Mouse (Mus musculus) hindbrain, embryonic 13.5 days (tissue): ENCODE measurements around the gene Sema7a. TPM values are rescaled to one million over a fixed set of nuclear protein-coding genes. Genes with fewer than 3 reads are reported as not detected.

Experiments
- ATAC-seq: fragments of 200-750 bp; cut with Nextera tagmentation; 2 replicates; pipeline ENCODE4 v1.8.0; 2017; ENCODE audit warnings: moderate TSS enrichment; ENCODE audit not compliant: low FRiP score
- H3K27ac ChIP-seq: fragments of 300-500 bp; sonication (generic); 2 replicates; pipeline ENCODE4 v1.5.1; 2015; ENCODE audit warnings: inconsistent platforms, mild to moderate bottlenecking, moderate library complexity
- H3K27me3 ChIP-seq: fragments of 300-500 bp; sonication (generic); 2 replicates; pipeline ENCODE4 v1.6.1; 2015; ENCODE audit warnings: mild to moderate bottlenecking, inconsistent platforms
- H3K36me3 ChIP-seq: fragments of 300-500 bp; sonication (generic); 2 replicates; pipeline ENCODE4 v1.6.1; 2015; ENCODE audit warnings: mild to moderate bottlenecking, inconsistent platforms
- H3K4me1 ChIP-seq: fragments of 300-500 bp; sonication (generic); replicated peaks from 2 replicates; pipeline ENCODE4 v1.6.1; 2015; ENCODE audit warnings: inconsistent platforms
- H3K4me2 ChIP-seq: fragments of 300-500 bp; sonication (generic); 2 replicates; pipeline ENCODE4 v1.6.1; 2015; ENCODE audit warnings: inconsistent platforms, mild to moderate bottlenecking, moderate library complexity
- H3K4me3 ChIP-seq: fragments of 300-500 bp; sonication (generic); 2 replicates; pipeline ENCODE4 v1.5.1; 2015; ENCODE audit warnings: mild to moderate bottlenecking, inconsistent platforms
- H3K9ac ChIP-seq: fragments of 300-500 bp; sonication (generic); 2 replicates; pipeline ENCODE4 v1.6.1; 2015; ENCODE audit warnings: mild to moderate bottlenecking, inconsistent platforms
- H3K9me3 ChIP-seq: fragments of 300-500 bp; sonication (generic); 2 replicates; pipeline ENCODE4 v1.6.1; 2016; ENCODE audit warnings: inconsistent platforms
- WGBS: fragments of 180-500 bp; shearing (Covaris S2); methylation state at CpG from one replicate; pipeline ENCODE4 v1.1.7; 2015; 5-methylcytosine and 5-hydroxymethylcytosine counted together
- polyA plus RNA-seq: library from polyadenylated mRNA; unstranded; fragments of >200 nt; fragmentation: Nextera tagmentation; extraction: Ambion mirVana; gene quantifications from 2 replicates; pipeline ENCODE4 v1.2.1, GENCODE M21; 2015

Sema7a gene
- polyA plus RNA-seq, 1 experiment from 2014 or later, result 4.2 TPM

GRCm38 (mm10) chr9:57975200-57975821 is 35.4 kb downstream of the Sema7a start:
- no peak overlapping the region for H3K9ac ChIP-seq
- no peak overlapping the region for H3K27ac ChIP-seq
- no peaks in the 10 kb centered on the region for H3K9me3 ChIP-seq
- no peaks in the 10 kb centered on the region for H3K27me3 ChIP-seq
- no peak for ATAC-seq
- 84% methylated on average over 5 of the region's 5 CpGs for WGBS
- no peak overlapping the region for H3K4me3 ChIP-seq
- H3K36me3 ChIP-seq, result no peaks in the 10 kb centered on the region
- H3K4me1 ChIP-seq, result peaks cover 11% of the 10 kb centered on the region; the same call in 1 of the 2 replicates
- no peak overlapping the region for H3K4me2 ChIP-seq

- H3K27ac ChIP-seq, result no peak overlapping the region
- H3K9me3 ChIP-seq, result no peaks in the 10 kb centered on the region
- WGBS, result 86% methylated on average over 6 of the region's 6 CpGs
- no peak overlapping the region for H3K4me3 ChIP-seq
- H3K27me3 ChIP-seq, result no peaks in the 10 kb centered on the region
- H3K4me2 ChIP-seq, result no peak overlapping the region
- H3K9ac ChIP-seq, result no peak overlapping the region
- ATAC-seq, result no peak
- H3K4me1 ChIP-seq, result 0 out of 2 replicates have a peak, but pooled peaks cover 6% of the 10 kb centered on the region
- no peaks in the 10 kb centered on the region for H3K36me3 ChIP-seq
Observed at GRCm38 (mm10) chr9:57978025-57978424, 38.1 kb downstream of the Sema7a start.

DNA sequence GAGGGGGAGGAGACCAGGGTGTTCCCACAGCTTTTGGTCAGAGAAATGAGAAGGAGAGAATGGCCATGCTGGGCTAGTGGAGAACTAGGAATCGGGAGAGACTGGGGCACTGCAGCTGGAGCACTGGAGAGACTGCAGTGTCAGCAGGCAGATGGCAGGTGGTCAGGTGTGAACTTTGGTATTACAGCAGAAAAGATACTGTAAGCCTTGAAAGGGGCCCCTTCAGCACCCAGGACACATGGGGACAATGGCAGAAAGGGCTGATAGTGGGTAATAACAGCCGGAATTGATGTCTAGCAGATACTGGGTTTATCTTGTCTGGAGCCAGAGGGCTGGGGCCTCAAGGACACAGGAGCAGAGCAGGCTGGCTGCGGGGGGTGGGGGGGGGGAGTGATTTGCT is 38.9 kb downstream of the Sema7a start:
- ATAC-seq, result no peak
- Histone ChIP-seq H3K9me3 (no peaks in the 10 kb centered on the region), H3K27ac (no peak overlapping the region), H3K4me2 (no peak overlapping the region), H3K27me3 (no peaks in the 10 kb centered on the region), H3K36me3 (no peaks in the 10 kb centered on the region), H3K9ac (no peak overlapping the region), H3K4me1 (no peaks in the 10 kb centered on the region), H3K4me3 (no peak overlapping the region)
- whole genome bisulfite sequencing, result 79% methylated on average over 3 of the region's 3 CpGs

- Histone ChIP-seq H3K4me1 (no peaks in the 10 kb centered on the region), H3K36me3 (no peaks in the 10 kb centered on the region), H3K27ac (no peak overlapping the region), H3K27me3 (no peaks in the 10 kb centered on the region), H3K4me2 (no peak overlapping the region), H3K9me3 (no peaks in the 10 kb centered on the region), H3K9ac (no peak overlapping the region), H3K4me3 (no peak overlapping the region)
- ATAC-seq, result no peak
- 84% methylated on average over 10 of the region's 10 CpGs for WGBS
Observed at GRCm38 (mm10) chr9:57980570-57980969, 40.7 kb downstream of the Sema7a start.

GRCm38 (mm10) chr9:57985304-57985703 is 45.4 kb downstream of the Sema7a start:
- H3K4me3 ChIP-seq, result no peak overlapping the region
- no peaks in the 10 kb centered on the region for H3K36me3 ChIP-seq
- WGBS, result 94% methylated on average over 8 of the region's 8 CpGs
- no peak overlapping the region for H3K9ac ChIP-seq
- no peak for ATAC-seq
- peaks cover 5% of the 10 kb centered on the region; the same call in 1 of the 2 replicates for H3K4me1 ChIP-seq
- no peak overlapping the region for H3K27ac ChIP-seq
- 0 out of 2 replicates have a peak, but pooled peaks cover 2% of the 10 kb centered on the region for H3K27me3 ChIP-seq
- no peaks in the 10 kb centered on the region for H3K9me3 ChIP-seq
- H3K4me2 ChIP-seq, result no peak overlapping the region

- H3K27ac ChIP-seq, result no peak overlapping the region
- 0 out of 2 replicates have a peak, but pooled peaks cover 2% of the 10 kb centered on the region for H3K27me3 ChIP-seq
- H3K4me2 ChIP-seq, result no peak overlapping the region
- no peaks in the 10 kb centered on the region for H3K36me3 ChIP-seq
- ATAC-seq, result no peak
- no peak overlapping the region for H3K4me3 ChIP-seq
- no peak overlapping the region for H3K9ac ChIP-seq
- no peaks in the 10 kb centered on the region for H3K9me3 ChIP-seq
- 87% methylated on average over 7 of the region's 7 CpGs for WGBS
- H3K4me1 ChIP-seq, result peaks cover 5% of the 10 kb centered on the region; the same call in 1 of the 2 replicates
Observed at GRCm38 (mm10) chr9:57986293-57986692, 46.4 kb downstream of the Sema7a start.

DNA sequence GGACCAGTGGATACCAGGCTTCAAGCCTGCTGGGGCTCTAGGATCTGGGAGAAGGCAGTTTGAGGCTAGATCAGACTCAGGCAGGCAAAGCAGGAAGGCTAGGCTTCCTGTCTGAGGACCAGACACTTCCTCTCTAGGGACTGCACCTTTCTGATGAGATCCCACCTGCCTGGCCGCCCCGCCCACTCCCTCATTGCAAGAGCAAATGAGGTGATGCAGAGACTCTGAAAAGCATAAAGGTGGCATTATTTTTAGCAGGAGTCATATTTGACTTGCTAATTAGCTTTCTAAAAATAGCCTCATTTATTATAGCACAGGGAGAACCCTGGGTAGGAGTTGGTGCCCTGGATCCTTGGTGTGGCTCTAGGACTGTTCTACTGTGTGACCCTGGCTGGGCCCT is 48.2 kb downstream of the Sema7a start:
- Histone ChIP-seq H3K9me3 (no peaks in the 10 kb centered on the region), H3K4me3 (no peak overlapping the region), H3K27me3 (0 out of 2 replicates have a peak, but pooled peaks cover 2% of the 10 kb centered on the region), H3K27ac (no peak overlapping the region), H3K9ac (no peak overlapping the region), H3K4me2 (no peak overlapping the region), H3K4me1 (peaks cover 8% of the 10 kb centered on the region), H3K36me3 (no peaks in the 10 kb centered on the region)
- ATAC-seq, result no peak
- WGBS, result 91% methylated on average over 2 of the region's 2 CpGs

- Histone ChIP-seq H3K27me3 (0 out of 2 replicates have a peak, but pooled peaks cover 2% of the 10 kb centered on the region), H3K27ac (no peak overlapping the region), H3K9me3 (no peaks in the 10 kb centered on the region), H3K4me1 (peaks cover 15% of the 10 kb centered on the region), H3K4me2 (no peak overlapping the region), H3K36me3 (no peaks in the 10 kb centered on the region), H3K9ac (no peak overlapping the region), H3K4me3 (no peak overlapping the region)
- 91% methylated on average over 6 of the region's 6 CpGs for WGBS
- no peak for ATAC-seq
Observed at GRCm38 (mm10) chr9:57989309-57989708, 49.4 kb downstream of the Sema7a start.

DNA sequence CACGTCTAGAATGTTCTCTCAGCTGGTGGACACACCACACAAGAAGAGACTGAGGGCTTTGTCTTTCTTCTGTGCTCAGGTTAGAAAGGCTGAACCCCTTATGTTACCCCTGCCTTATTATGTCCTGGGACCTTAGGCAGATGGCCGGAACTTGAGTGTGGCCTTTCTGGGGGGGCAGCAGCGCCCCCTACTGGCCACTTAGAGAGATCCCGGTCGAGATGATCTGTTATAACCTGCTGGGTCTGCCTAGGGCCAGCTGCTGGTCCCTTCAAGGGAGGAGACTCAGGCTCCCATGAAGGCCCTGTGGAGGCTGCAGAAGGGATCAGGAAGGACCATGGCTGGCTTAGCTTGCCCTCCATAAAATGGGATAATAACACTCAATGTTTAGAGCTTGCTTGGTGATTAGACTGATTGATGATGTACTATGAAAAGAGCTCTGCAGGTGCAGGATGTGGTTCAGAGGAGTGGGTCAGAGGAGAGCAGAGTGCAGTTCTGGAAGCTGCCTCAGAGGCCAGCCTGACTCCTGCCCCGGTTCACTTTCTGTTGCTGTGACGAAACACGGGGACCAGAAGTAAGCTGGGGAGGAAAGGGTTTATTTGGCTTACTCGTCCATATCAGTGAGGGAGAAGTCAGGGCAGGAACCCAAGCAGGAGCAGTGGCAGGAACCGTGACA is 50.7 kb downstream of the Sema7a start:
- Histone ChIP-seq H3K9me3 (no peaks in the 10 kb centered on the region), H3K9ac (no peak overlapping the region), H3K36me3 (no peaks in the 10 kb centered on the region), H3K4me2 (no peak overlapping the region), H3K4me3 (no peak overlapping the region), H3K27ac (no peak overlapping the region), H3K27me3 (0 out of 2 replicates have a peak, but pooled peaks cover 2% of the 10 kb centered on the region), H3K4me1 (peaks cover 15% of the 10 kb centered on the region)
- WGBS, result 41% methylated on average over 10 of the region's 10 CpGs
- ATAC-seq, result no peak

GRCm38 (mm10) chr9:57992060-57992459 is 52.1 kb downstream of the Sema7a start:
- peaks cover 15% of the 10 kb centered on the region for H3K4me1 ChIP-seq
- peaks cover 12% of the 10 kb centered on the region for H3K27me3 ChIP-seq
- no peaks in the 10 kb centered on the region for H3K9me3 ChIP-seq
- WGBS, result 81% methylated on average over 3 of the region's 3 CpGs
- H3K27ac ChIP-seq, result no peak overlapping the region
- no peak overlapping the region for H3K4me3 ChIP-seq
- ATAC-seq, result no peak
- H3K36me3 ChIP-seq, result no peaks in the 10 kb centered on the region
- H3K4me2 ChIP-seq, result no peak overlapping the region
- H3K9ac ChIP-seq, result no peak overlapping the region

DNA sequence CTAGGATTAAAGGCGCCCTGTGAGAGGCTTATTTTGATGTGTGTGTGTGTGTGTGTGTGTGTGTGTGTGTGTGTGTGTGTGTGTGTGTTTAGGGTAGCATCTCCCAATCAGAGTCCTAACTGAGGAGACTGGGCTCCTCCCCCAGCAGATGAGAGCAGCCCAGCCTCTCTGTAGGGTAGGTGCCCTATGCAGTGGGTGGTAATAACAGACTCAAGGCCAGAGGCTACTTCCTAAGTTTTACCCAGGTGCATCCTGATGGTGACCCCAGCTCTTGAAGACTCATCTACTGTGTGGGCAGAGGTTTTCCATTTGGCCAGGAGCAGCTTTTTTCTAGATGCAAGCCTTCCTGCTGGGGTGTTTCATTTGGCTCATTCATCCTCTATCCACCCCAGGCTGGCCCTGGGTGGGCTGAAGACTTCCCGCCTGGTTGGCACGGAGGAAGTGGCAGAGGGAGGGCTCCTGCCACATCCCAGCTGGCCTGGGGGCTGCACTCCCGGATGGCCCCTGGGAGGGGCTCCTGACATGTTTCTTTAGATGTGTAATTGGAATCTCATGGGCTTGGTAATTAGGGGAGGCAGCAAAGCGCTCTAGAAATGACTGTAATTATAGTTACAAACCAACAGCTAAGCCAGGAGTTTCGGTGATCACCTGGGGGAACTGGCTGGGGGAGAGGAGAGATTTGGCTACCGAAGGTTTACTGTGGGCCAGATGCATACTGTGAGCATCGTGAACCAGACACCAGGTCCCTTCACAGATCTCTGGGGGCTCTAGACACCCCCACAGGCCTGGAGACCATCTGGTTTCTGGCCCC is 53.1 kb downstream of the Sema7a start:
- 51% methylated on average over 8 of the region's 8 CpGs for WGBS

DNA sequence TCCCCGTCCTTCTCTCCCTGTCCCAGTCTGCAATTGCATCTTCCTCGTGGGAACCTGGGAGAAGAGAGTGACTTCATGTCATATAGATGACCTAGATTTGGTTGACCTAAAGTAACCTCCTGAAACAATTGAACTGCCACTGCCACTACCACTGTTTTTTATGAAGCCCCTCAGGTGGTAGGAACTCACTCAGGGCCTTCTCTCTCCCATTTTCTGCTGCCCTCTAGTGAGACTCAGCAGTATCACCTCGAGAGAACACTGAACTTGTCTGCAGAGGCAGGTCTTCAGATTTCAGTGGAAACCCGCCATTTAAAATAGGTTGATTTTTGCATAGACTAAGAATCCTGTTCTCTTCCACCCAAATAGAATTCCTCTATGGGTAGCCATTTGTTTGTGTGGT is 55.4 kb downstream of the Sema7a start:
- Histone ChIP-seq H3K27ac (no peak overlapping the region), H3K9me3 (no peaks in the 10 kb centered on the region), H3K27me3 (peaks cover 26% of the 10 kb centered on the region), H3K4me1 (peaks cover 18% of the 10 kb centered on the region), H3K4me2 (no peak overlapping the region), H3K4me3 (no peak overlapping the region), H3K36me3 (no peaks in the 10 kb centered on the region), H3K9ac (no peak overlapping the region)
- WGBS, result 25% methylated on average over 4 of the region's 4 CpGs
- ATAC-seq, result no peak

More for the DNA sequence above, 53.1 kb downstream of the Sema7a start:
- no peak for ATAC-seq
- Histone ChIP-seq H3K9ac (no peak overlapping the region), H3K4me2 (no peak overlapping the region), H3K4me1 (peaks cover 17% of the 10 kb centered on the region), H3K4me3 (no peak overlapping the region), H3K36me3 (no peaks in the 10 kb centered on the region), H3K27me3 (peaks cover 16% of the 10 kb centered on the region), H3K9me3 (no peaks in the 10 kb centered on the region), H3K27ac (no peak overlapping the region)
